Mouse (Mus musculus) heart, adult 9 months (tissue): ENCODE measurements at regions not wholly inside any gene's neighbourhood (a gene's known extent, or its start where the extent isn't known, plus 50 kb on each side); places are given as distances from the start of the nearest gene placed in this dataset.
A peak's percentile ranks its signal among the peaks of the same experiment; 100 is the strongest.

Source experiments
- DNase-seq, 2 experiments: peaks; one replicate each; pipeline ENCODE4 v3.0.0; 2022; ENCODE audit warnings: low spot score in 2 of 2

DNA sequence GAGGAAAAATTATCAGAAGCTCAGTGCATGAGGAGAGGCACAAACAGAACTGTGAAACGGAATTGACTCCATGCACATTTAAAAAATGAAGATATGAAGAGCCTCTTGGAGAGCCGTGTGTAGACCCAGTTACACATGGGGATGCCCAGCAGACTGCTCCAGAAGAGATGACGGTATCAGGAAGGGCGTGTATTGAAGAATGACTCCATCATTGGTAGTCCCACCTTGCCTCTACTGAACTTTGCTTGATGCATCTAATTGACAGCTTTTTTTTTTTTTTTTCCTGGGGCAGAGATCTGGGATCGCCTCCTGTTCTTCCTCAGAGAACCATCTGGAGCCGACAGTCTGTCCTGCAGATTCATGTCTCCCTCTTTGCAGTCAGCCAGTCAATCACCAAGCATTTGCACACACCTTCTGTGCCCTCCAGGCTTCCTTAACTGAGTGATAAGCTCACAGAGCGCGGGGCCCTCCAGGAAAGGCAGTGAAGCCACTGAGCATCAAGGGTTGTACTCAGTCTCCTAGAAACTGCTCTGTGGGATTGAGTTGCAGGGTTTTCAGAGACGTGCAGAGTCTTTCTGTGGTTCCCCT is 57.6 kb upstream of the D1Pas1 start:
- DNase-seq: no peak

GRCm38 (mm10) chr1:186909073-186909472 is 58.1 kb upstream of the D1Pas1 start:
- no peak for DNase-seq

DNA sequence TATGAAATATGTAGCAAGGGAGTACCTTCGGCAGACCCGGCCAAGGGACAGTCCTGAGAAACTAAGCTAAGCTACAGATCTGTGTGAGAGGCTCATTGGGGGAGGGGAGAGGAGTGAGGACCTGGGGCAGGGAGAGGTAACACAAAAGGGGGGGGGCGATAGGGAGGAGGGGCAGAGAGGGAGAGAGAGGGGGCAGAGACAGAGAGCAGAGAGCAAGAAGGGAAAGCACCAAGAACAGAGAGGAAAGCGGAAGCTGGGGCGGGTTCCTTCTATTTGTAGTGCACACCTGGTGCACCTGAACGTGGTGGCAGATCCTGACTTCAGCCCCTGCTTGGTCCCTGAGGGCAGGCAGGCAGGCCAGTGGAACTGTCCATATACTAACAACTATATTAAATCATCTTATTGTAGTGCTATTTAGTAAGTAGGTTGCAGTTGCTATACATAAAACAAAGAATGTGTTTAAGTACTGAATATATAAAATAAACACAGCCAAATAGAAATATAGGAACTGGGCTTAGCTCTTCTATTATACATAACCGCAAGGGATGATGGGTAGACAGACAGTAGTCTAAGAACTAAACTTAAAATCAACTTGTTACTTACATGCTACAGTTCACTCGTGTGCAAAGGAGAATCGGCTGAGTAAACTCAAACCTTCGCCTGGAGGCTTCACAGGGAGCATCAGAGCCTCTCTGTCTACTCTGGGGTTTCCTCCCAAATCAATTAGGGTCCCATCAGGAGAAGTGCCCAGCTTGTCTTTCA is 59.6 kb upstream of the D1Pas1 start:
- no peak for DNase-seq

DNA sequence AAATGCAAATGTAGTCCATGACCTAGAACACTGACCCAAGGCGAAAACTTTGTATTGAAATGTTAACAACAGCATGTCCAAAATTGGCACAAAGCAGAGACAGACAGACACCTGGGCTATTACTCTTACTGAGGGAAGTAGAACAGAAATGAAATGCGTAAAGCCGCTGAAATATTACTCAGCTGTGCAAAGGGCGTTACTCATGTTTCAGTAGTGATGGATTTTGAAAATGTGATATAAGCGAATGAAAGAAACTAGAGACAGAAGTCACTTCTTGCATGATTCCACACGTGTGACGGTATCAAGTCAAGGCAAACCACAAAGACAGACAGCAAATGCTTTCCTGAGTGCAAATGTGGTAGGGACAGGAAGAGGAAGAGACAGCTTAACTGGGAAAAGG is 61.3 kb upstream of the D1Pas1 start:
- DNase-seq: no peak

- no peak for DNase-seq
These were observed 65.7 kb upstream of the D1Pas1 start for GRCm38 (mm10) chr1:186901548-186901947.

DNA sequence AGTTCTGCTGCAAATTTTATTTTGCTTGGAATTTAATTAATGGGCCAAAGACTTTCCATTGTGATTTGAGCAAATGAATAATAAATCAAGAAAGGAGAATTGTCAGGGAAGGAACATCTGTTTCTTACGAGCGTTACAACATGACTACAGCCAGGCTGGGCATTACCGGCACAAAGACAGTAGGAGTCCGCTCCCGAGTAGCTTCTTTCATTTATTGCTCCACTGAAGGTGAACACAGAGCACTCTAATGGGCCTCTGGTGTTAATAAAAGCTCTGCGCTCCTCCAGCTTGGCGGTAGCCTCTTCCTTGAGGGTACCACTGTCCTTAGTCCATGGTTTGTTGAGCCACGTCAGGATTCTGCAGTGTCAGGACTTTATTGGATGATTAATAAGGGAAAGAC is 69.0 kb upstream of the D1Pas1 start:
- DNase-seq: no peak

DNA sequence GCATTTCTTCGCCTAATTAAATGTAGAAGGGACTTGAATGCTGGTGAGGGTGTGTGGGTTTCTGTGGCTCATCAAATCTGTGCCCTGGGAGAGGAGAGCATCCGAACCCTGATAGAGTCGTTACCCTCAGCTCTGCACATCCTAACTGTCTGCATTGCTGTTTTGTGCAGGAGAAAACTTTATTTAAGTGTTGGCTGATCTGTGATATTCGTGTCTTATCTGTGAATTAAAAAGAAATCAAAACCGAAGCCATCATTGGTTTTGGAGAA is 77.7 kb upstream of the D1Pas1 start:
- no peak for DNase-seq

GRCm38 (mm10) chr1:186888767-186889583 is 78.2 kb upstream of the D1Pas1 start:
- DNase-seq: no peak

- no peak for DNase-seq
These were observed 80.1 kb upstream of the D1Pas1 start for GRCm38 (mm10) chr1:186887127-186887526.

DNA sequence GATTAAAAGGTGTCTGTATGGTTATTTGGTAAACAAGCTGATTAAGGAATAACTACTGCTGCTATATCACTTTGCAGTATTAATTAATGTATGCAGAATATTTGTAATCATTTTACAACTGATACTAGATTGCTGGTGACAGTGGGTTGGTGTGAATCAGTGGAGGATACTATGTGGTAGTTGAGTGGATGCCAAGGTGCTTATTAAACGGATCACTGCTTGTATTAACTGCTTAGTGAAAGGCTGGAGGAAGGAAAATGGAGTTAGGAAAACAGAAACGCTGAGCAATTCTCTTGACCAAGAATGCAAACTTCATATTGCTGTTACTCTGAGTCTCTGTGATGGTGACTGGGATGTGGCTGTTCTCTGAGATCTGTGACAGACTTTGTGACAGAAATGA is 86.8 kb upstream of the D1Pas1 start:
- no peak for DNase-seq

DNA sequence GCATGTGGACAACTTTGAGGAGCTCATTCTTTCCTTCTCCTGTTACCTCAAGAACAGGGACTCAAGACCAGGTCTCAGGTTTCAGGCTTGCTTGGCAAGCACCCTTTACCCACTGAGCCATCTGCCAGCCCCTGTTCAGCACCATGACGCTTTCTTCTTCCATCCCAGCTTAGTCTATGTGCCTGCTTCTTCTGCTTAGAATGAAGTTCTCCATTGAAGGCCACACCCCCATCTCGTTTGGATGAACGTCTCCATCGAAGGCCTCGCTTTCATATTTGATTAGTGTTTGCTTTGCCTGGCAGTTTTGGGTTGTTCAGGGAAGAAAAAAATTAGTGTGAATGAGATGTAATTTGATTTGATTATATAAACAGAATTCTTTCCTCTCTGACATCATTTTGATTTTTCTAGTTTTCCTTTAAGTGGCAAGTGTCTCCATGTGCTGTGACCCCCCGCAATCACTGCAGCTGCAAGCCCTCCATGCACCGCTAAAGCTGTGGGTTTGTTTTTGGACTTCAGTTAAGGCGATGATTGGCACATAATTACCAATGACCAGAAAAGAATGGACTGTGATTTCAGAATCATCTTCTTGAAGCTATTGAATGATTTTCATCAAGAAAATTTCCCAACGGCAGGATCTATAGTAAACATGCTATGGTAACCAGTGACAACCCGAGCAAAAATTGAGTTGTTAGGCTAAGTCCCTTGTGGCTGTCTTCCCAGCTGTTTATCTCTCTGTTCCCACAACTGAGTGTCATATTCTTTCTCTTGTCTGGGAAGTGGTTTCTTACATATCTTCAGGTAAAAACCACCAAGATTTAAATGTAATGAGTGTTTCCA is 106.4 kb upstream of the D1Pas1 start:
- DNase-seq: no peak

DNA sequence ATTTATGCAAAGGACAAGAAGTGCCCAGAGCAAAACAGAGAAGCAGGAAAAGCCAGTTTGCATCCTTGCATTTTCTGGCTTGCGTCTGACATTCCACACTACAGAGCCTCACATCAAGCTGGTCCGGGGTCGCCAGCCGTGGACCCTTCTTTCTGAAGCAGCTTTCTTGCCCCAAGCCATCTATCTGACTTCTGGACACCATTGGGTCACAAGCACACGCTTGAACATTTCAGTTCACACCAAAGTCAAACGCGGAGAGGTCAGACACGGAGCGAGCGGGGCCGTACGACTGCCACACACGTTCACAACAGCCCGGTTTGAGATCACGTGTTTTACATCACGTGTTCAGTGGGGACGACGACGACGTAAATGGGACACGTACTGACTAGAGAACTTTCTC is 108.9 kb upstream of the D1Pas1 start:
- DNase-seq: no peak

GRCm38 (mm10) chr1:186855474-186856036 is 106.4 kb upstream of the Rrp15 start:
- no peak for DNase-seq

- DNase-seq: no peak
These were observed 96.1 kb upstream of the Rrp15 start for GRCm38 (mm10) chr1:186845256-186845655.

GRCm38 (mm10) chr1:186833896-186834800 is 85.0 kb upstream of the Rrp15 start:
- DNase-seq: no peak

DNA sequence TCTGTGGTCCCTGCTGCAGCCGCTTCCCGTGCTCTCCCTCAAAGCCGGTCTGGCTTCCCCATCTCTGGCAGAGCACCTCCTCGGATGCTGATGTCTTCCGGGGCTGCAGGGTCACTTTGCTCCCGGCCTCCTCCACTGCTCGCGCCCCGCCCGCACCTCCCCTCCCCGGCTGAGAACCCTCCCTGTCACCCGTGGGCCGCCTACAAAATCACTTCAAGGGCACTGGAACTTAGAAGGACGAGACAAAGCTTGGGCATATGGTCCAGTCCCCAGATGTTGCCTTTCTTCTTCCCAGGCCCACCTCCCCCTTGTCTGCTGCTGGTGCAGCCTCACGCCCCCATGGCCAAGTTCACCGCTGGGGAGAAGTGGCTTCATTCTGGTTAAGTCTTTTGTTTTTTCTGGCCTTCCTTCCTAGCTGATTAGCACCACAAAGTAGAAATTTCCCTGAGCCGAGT is 84.3 kb upstream of the Rrp15 start:
- DNase-seq: no peak

- peak in 1 of 2 experiments; percentile 3 for DNase-seq
These were observed 78.6 kb upstream of the Rrp15 start for GRCm38 (mm10) chr1:186827773-186828172.

DNA sequence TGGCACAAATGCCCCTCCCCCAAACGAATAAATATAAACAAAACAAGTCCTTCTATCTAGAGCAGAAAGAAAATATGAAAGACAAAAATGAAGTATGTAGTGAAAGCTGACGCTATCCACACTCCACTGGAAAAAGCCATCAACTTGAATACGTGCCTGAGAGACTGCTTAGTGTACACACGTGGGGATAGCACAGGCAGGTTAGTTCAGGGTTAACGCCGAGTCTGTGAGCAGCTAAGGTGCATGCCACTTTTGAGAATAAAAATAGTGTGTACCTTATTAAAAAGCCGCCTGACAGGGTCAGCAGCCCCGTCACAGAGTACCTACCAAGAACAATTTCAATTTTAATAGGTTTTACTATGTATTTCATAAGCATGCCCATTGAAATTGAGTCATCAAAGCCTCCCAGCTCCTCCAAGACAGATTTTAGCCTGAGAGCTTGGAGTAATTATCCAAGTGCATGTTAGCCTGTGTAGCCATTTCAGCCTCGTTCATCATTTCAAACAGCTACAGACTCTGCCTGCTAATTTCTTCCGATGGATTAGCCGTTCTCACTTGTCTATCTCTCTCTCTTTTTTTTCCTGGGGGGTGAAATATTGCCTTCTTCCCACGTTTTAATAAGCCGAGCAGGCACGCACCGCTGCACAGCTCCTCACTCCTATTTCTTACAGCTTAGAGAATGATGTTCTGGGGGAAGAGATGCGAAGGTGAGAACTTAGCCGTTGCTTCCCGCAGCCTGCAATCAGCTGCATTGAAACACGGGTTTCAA is 59.2 kb upstream of the Rrp15 start:
- DNase-seq: no peak

- no peak for DNase-seq
These were observed 55.3 kb upstream of the Rrp15 start for GRCm38 (mm10) chr1:186804451-186804850.
